Mouse (Mus musculus): ENCODE measurements at regions not wholly inside any gene's neighbourhood (a gene's known extent, or its start where the extent isn't known, plus 50 kb on each side); places are given as distances from the start of the nearest gene placed in this dataset.

- DNase-seq (ENCODE audit: low spot score), result no peak
Measured at GRCm38 (mm10) chr8:78154873-78155272, 58.2 kb upstream of the Ttc29 start.

DNA sequence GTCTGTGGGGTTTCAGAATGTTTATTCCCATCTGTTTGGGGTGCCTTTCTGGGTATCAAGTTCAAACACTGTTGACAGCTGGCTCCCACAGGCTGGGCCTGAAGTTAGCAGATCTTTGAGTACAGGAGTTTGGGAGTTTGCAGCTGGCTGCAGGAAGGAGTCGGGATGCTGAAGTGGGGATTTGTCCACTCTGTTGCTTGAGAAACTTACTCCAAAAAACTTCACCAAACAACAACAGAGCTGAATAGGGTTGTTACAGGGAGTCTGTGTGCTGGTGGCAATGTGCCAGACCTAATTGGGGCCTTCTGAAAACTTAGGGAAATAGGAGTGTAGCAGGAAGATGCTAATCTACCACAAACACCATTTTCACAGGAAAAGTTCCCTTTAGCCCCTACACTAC, 51.1 kb upstream of the Ttc29 start:
- no peak for DNase-seq (ENCODE audit: low spot score)

DNA sequence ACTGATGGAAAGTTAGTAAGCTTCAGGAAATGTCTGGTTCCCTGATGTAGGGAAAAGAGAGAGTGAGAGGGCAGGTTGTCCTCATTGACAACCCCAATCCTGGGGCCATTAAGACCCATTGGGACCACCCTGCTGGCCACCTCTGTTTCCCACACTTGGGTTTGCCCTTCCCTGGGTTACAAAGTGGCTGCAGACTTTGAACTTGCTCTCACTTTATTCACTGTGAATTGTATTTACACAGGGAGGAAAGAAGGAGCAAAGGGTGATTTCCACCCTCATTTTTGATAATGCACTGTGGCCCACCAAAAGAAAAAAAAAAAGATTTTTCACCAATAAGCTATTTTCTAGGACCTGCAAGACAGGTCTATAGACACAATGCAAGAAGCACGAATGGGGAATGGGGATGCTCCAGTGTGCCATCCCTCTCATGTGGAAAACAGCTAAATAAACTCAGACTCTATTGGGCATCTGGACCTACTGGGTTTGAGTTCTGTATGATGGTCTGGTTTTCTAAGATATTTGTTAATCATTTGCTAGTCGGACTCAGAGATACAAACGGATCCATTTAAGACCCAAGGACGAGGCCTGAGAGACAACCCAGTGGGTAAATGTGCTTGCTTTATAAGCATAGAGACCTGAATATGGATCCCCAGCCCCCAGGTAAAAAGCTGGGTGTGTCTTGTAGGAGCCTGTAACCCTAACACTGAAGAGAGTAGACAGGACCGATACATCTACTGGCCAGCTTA, 50.2 kb upstream of the Ttc29 start:
- no peak for DNase-seq (ENCODE audit: low spot score)

All from testis, postnatal 14 days (tissue).